Mouse (Mus musculus) testis, adult 2 months (tissue): ENCODE measurements around the gene Nrxn2.

Source experiments
- CTCF ChIP-seq: fragments of 200-500 bp; IDR thresholded peaks from 2 replicates; pipeline ENCODE4 v1.5.1; 2012; ENCODE audit warnings: low read depth, mild to moderate bottlenecking, inconsistent platforms, low read length, moderate library complexity; ENCODE audit not compliant: control insufficient read depth, insufficient read depth, insufficient replicate concordance
- POLR2A ChIP-seq: fragments of 200-500 bp; IDR thresholded peaks from 2 replicates; pipeline ENCODE4 v1.6.1; 2012; ENCODE audit warnings: low read depth, mild to moderate bottlenecking, inconsistent platforms, low read length, moderate library complexity; ENCODE audit not compliant: control insufficient read depth

- TF ChIP-seq POLR2A (no peak), CTCF (no peak)
Measured at GRCm38 (mm10) chr19:6418984-6419692, 607 bp downstream of the Nrxn2 start.
